Mouse (Mus musculus) embryo, embryonic 11.5 days (tissue): ENCODE measurements around the gene Gm21992.
A peak's percentile ranks its signal among the peaks of the same experiment; 100 is the strongest.

Experiments used
- DNase-seq: peaks from one replicate; pipeline ENCODE4 v3.0.0-alpha.2; 2012; ENCODE audit warnings: low read depth, low spot score

Gm21992 gene

GRCm38 (mm10) chr19:4712156-4712780 lies 99.1 kb downstream of the Gm21992 start:
- peak; percentile 32 for DNase-seq

DNA sequence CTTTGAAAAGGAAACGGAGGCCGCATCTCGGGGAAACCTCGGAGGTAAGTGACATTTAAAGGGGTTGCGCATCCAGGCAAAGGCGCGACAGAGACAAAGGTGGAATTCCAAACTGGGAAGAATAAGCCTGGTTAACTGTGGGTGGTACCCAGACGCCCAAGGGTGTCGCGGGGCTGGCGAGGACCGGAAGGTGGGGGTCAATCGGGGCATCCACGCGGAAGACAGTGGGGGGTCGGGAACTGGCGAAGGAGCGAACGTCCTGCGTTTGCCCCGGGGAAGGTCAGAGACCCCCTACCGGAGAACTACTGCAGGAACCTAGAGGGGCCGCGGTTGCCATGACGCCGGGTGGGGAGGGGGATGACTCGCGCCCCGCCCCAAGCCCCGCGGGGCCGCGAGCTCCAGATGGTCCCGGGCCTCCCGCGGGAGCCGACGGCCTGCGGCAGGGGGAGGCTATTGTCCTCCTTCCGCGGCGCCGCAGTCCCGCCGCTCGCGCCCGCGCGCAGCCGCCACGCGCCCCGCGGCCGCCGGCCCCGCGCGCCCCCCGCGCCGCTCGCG lies 99.7 kb downstream of the Gm21992 start:
- peak; percentile 56 for DNase-seq

DNA sequence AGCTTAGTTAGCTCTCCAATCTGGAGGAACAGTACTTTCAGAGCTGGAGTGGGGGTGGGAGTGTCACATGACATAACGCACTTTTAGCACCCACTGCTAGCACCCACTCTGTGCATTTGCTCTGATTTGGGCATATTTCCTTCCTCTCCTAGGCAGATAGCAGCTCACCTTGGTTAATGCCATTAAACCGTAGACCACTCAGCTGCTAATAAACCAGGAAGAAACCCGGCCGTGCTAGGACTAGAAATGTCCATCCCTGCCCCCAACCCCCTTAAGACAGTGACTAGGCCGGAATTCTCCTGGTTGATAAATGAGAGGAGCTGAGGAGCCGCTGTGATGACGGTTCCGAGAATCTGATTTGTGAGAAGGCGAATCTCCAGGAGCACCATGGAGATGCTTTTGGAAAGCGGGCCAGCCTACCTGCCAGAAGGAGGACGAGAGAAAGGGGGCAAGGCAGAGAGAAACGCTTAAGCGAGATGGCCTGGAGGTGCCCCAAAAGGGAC lies 100.3 kb downstream of the Gm21992 start, which contains the start of gene Sptbn2:
Gene Sptbn2, plus strand, starts transcription at position 70 of the 503 bp plus-strand sequence.
- DNase-seq, result no peak

- DNase-seq, result no peak
Measured at GRCm38 (mm10) chr19:4708765-4709164, 102.6 kb downstream of the Gm21992 start.

DNA sequence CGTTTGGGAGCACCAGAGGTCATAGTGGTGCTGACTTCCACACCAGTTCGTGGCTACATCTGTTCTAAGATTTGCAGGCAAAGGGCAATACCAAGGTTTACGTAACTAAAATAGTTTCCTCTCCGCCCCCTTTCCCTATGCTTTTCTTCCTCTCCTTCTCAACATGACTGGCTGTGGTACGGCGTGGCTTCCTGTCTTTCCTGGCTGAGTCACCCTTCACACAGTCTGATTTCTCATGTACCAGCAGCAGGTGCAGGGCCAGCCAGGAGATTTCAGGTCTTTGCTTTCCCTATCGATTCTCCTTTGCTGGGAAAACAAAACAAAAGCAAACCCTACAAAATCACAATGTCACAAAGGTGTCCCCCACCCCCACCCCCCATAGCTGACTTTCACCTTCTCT lies 110.2 kb downstream of the Gm21992 start:
- no peak for DNase-seq

DNA sequence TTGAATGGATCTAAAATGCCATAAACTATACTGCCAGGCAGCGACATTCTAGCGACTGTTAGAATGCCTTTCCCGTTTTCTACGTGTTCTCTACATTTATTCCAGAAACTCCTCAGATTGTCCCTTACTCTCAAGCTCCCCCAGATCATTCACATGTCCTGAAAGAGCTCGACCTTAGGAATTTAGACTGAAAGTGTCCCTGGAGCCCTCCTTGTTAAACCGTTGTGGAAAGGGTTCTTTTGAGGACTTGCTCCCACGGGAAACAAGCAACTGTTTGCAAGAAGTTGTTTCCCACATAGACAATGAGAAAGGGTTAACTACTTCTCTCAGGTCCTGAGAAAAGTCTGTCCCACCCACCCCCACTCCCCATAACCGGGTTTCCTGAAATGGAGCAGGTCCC lies 110.8 kb downstream of the Gm21992 start:
- no peak for DNase-seq

DNA sequence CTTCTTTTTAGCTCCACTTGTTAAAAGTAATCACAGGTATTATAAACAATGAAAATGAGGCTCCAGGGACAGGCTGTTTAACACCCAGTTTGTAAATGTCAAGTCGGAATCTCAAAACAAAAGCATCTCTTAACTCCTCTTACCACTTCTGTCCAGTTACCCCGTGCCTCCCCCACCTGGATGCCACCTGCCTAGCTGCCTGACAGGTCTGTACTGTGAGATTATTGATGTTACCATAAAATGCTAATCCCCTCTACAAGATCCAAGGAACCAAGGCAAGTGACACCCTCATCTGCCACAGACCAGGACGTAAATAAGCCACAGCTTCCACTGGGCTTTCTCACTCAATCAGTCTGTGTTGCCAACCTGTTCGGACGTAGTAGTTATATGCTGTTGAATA lies 111.6 kb downstream of the Gm21992 start:
- DNase-seq, result no peak

- no peak for DNase-seq
Measured at GRCm38 (mm10) chr19:4698856-4699255, 112.6 kb downstream of the Gm21992 start.

- peak; percentile 51 for DNase-seq
Measured at GRCm38 (mm10) chr19:4698205-4698677, 113.2 kb downstream of the Gm21992 start, which contains the start of gene Gm960. Gene Gm960 (minus strand): TSS chr19:4698668.

DNA sequence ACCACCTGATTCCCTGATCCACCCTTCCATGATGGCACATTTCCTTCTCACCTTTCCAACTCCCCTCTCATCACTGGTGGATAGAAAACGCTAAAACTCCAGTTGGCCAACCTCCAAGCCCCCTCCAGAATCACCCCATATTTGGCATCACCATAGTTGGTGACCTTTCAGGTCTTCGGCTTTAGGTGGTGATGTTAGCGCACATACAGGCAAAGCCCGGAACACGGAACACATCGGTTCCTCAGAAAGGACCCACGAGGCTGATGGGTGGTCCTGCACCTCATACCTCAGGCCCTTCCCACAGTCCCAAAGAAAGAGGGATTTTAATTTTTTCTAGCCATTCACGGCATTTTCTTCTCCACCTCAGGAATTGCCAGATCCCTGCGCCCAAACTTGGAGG lies 113.7 kb downstream of the Gm21992 start:
- DNase-seq, result no peak

GRCm38 (mm10) chr19:4697121-4697520 lies 114.3 kb downstream of the Gm21992 start:
- no peak for DNase-seq

DNA sequence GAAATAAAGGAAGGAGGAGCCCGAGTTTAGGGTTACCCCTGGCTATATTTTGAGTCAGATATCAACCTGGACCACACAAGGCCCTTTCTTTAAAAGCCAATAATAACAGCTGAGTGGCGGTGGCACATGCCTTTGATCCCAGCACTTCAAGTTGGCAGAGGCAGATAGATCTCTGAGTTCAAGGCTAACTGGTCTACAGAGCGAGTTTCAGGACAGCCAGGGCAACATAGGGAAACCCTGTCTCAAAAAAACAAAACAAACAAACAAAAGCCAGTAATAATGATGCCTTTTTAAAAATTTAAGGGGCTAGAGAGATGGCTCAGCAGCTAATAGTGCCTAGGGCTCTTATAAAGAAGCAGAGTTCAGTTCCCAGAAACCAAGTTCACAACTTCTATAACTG lies 117.1 kb downstream of the Gm21992 start:
- DNase-seq, result no peak
